Mouse (Mus musculus) c-Kit-positive CD71-positive TER-119-positive erythroid progenitor cells, embryonic 14.5 days (primary cell): ENCODE measurements around the gene Eomes.

Experiments used
- DNase-seq: peaks from one replicate; pipeline ENCODE4 v3.0.0-alpha.2; 2013; ENCODE audit warnings: low spot score

The Eomes gene

DNA sequence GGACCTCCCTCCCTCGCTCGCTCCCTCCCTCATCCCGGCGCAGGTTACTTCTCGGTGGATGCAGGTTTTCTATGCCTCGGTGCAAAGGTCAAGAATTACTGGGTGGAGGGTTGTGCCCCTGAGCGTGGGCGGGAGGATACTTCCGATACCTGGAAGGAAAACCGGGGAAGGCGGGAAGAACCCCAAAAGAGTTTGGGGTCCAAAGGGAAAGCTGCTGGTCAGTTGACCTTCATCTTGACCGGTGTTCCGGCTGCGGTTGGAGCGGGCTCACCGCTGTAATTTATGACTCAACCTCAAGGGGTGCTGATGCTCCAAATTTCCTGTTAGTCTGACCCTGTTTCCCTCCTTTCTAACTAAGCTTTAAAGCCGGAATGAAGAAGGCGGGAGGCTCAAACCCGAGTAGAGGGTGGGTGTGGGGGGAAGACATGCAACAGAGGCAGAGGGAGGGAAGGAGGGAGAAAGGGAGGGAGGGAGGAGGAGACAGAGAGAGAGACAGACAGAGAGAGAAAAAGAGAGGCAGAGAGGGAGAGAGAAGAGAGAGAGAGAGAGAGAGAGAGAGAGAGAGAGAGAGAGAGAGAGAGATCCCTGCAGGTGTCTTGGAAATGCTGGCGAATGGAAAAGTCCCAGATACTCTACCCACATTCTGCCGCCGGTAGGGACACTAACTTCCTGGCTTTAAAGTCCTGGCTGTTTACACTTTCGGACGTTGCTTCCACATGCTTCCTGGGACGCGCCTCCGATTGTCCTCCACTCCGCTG lies 10.3 kb downstream of the Eomes start:
- no peak for DNase-seq

- no peak for DNase-seq
Measured at GRCm38 (mm10) chr9:118488896-118489578, 11.0 kb downstream of the Eomes start.

DNA sequence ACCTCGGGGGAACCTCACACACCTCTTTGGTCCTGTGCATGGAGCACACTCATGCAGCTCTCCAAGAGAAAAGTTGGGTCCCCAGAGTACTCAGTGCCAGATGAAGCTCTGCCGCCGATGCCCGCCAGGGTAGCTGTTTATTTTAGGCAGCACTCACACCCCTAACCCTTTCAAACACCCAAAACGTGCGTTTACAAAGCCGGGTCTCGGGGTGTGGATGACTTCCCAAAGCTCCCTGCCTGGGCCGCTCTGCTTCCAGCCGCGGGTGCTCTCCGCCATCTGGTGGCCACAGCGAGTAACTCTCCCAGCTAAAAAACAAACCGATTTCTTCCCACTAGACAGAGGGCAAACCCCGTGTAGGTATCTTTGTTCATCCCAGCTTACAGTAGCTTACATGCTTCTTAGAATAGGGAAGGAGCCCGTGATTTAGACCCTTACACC lies 11.6 kb downstream of the Eomes start:
- DNase-seq, result no peak

GRCm38 (mm10) chr9:118491195-118491594 lies 13.2 kb downstream of the Eomes start:
- DNase-seq, result no peak

- DNase-seq, result no peak
Measured at GRCm38 (mm10) chr9:118492932-118493698, 15.1 kb downstream of the Eomes start.

- DNase-seq, result no peak
Measured at GRCm38 (mm10) chr9:118494106-118494505, 16.1 kb downstream of the Eomes start.

- no peak for DNase-seq
Measured at GRCm38 (mm10) chr9:118495933-118496332, 17.9 kb downstream of the Eomes start.

GRCm38 (mm10) chr9:118496952-118497351 lies 18.9 kb downstream of the Eomes start:
- no peak for DNase-seq

- no peak for DNase-seq
Measured at GRCm38 (mm10) chr9:118498061-118498460, 20.0 kb downstream of the Eomes start.

DNA sequence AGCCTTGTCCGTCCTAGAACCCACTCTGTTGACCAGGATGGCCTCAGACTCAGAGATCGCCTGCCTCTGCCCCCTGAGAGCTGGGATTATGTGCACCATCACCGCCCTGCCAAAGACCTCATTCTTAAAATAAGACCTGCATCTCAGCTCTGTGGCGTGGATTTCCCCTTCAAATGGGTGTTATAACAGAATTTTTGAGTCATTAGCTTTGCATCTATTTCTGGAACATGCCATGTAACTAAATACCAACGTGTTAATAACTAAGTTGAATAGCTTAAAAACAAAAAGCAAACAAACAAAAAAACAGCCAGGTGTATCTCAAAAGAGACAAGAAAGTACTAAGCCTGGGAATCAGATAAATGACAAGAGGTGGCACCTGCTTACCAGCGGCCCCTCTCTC lies 23.0 kb downstream of the Eomes start:
- DNase-seq, result no peak

DNA sequence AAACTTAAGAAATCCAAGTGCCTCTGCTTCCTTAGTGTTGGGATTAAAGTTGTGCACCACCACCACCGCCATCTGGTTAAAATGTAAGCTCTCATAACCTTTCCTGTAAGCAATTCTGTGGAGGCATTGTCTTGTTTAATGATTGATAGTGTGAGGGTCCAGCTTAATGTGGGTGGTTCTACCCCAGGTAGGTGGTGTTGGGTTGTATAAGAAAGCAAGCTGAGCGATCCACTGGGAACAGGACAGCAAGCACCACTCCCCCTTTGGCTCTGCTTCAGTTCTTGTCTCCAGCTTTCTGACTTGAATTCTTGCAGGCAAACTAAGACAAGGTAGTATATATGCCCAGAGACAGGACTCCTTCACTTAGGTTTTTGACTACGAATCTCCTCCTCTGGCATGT lies 26.6 kb downstream of the Eomes start:
- no peak for DNase-seq

DNA sequence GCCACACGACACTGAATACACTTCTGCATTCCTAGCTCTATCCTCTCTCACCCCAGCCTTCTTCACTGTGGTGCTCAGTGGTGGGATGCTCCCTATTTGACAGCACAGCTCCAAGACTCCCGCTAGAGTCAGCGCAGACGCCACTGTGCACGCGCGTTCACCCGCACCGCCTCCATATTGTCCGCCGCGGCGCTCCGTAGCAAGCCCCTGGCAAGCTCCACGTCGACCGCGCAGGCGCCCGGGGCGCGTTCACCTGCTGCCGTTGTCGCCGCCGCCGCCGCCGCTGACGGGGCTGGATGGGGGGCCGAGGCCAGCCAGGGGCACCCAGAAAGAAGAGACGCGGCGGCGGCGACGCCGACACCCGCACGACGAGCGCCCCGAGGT lies 28.0 kb downstream of the Eomes start, which contains the start of gene Golga4:
Golga4 (plus strand) TSS at position 248 of the 384 bp plus-strand sequence.
- DNase-seq, result peak; percentile 77

DNA sequence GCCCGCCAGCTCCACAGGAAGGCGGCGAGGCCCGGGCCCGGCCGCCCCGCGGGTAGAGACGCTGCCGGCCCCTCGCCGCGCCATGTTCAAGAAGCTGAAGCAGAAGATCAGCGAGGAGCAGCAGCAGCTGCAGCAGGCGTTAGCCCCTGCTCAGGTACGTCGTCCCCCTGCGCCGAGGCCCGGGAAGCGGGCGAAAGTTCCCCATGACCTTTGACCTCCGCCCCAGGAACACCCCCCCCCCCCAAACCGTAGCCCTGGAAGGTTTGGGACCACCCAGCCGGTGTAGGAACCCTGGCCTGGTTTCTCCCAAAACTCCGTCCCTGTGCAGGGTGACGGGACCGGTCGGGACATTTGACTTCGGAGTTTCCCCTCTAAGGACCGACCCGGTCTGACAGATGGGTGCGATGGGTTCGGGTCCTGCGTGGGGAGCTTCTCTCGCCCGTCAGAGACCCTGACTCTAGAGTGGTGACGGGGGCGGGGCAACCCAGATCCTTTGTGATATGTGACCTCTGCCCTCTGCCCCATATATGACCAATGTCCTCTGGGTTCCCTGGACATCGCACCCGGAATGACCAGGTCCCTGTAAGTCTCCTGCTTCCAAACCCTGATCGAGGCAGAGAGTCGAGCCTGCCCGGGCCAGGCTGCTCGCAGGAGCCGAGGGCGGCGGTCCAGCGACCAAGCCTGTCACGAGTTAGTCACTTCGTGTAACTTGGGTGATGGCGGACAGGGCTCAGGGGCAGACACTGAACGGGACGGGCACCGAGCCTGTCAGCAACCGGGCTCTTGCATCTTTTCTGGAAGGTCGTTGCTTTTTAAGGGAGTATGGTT lies 28.6 kb downstream of the Eomes start:
- no peak for DNase-seq

DNA sequence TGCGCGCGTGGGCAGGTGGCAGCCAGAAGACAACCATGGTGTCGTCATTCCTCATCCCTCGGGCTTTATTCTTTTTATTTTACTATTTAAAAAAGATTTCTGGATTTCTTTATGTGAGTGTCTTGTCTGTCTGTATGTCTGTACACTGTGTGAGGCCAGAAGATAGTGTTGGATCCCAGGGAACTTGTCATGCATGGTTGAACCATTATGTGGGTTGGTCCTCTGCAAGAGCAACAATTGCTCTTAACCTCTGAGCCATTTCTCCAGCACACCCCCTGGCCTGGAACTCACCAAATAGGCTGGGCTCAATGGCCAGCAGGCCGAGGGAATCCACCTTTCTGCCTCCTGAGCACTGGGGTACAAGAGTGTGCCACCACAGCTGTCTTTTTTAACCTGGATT lies 29.5 kb downstream of the Eomes start:
- DNase-seq, result no peak

DNA sequence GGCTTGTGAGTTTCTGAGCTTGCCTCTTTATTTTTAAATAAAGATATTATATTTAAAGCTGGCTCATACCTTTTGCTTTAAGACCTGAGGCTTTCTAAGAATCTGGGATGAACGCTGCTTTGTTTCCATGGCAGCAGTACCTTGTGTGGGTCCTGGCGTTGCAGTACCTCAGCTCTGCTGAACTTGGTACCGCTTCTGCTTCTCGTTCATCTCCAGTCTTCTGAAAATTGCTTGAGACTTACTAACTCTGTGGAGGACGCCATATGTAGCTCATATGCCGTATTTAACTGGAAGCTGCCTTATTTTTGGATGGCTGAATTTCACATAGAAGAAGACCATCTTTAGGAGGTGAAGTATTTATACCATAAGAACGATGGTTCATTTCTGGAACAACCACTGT lies 30.6 kb downstream of the Eomes start:
- DNase-seq, result no peak

DNA sequence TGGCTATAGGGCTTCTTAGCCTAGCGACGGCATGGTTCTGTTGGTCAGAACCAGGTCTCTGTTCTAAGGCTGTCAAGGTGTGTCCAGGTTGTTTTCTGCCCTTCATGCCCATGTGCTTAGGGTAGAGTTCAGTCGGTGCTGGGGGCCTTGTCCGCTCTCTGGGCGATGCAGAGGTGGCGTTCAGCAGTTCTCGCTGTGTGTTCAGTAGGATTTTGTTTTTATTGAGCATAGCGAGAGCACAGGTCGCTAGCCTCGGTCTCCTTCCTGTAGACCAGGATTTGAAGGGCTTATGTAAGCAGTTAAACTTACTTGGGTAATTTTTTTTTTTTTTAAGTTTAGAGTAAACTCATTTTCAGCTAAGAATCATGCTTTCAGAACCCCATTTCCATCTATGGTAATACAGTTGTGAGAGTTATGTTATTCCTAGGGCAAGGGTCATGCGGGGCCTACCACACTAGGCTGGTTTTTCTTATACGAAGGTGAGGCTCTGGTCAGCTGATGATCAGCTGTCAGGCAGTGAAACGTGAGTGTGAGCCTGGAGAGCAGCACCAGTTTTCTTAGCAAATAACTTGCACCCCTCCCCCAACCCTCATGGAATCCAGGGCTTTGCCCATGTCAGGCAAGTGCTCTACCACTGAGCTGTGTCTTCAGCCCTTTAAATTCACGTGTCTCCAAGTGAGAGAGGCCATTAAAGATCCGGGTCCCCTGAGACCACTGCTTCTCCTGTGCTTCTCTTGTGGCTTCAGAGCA lies 33.1 kb downstream of the Eomes start:
- DNase-seq, result no peak

GRCm38 (mm10) chr9:118512681-118513233 lies 34.7 kb downstream of the Eomes start:
- DNase-seq, result no peak

DNA sequence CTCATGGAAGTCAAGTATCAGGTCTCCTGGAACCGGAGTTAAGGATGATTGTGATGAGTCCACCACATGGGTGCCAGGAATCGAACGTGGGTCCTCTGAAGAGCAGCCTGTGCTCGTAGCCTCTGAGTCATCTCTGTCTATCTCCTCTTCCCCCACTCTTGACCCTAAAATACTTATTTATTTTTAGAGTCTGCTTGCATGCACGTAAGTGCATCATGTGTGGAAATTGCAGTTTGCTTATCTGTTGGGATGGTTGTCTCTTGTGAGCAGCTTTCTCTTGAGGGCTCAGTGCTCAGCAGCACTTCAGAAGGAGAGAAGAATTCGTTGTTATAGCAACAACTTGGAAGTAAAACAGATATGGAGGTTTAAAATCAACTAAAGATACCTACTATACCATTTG lies 37.5 kb downstream of the Eomes start:
- no peak for DNase-seq

DNA sequence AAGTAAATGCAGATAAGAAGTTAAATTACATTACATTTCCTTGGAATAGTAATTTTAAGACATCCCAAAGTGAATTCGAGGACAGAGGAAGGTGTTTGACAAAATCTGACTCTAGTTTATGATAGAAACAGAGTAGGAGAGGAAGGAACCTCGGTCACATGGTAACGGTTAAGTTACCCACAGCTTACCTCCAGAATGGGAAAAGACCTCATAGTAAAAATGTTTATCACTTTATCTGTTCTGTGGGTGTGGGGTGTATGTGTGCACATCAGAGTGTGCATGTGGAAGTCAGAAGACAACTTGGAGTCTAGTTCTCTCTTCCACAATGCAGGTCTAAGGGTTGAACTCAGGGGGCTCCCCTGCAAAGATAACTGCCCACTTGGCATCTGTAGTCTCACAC lies 38.1 kb downstream of the Eomes start:
- DNase-seq, result no peak

DNA sequence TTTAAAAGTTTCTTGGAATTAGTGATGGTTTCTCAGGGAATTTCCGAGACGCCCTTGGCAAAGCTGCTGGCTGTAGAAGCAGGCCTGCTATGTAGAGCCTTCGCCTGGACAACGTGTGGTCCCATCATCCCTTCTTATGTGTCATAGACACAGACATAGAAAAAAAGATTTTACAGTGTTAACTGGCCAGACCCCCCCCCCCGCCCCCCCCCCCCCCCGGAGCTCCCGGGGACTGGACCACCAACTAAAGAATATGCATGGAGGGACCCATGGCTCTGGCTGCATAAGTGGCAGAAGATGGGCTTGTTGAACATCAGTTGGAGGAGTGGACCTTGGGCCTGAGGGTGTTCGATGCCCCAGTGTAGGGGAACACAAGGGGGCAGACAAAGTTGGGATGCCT lies 39.6 kb downstream of the Eomes start:
- no peak for DNase-seq

DNA sequence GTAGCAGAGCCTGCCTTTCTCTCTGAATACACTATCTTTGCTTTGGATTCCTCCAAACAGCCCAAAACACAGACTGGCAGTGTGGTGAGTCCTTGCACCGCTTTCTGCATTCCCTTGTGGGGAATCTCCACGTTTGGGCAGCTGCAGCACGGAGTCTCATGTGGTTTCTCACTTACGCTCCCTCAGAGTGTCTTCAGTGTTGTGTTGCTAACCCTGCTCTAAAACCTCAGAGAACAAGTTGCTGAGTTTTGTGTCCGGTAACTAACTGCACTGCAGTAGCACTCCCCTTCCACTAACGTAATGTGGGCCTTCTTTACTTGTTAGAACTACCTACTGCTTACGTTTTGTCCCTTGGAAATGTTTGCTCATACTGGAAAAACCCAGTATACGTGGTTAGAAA lies 41.1 kb downstream of the Eomes start:
- no peak for DNase-seq
